Comparison of ENCODE assay signal across 8 mouse cellular contexts in the genomic region with DNA sequence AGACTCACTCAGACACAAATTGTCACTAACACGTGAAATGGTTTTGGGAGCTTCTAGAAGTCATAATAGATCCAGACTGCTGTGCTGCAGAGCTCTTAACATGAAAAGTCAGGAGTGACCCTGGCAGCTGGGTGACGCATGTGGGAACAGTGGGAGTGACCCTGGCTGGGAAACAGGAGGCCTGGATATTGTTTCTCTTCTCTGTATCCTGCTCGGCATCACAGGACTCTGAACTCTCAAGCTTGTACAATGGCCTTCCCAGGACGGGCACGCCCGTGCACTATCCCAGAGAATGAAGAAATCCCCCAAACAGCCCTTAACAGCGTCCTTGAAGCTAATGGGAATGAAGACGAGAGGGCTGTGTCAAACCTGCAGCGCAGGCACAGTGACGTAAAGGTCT. TPM values are rescaled to one million over a fixed set of nuclear protein-coding genes. Genes with fewer than 3 reads are reported as not detected.
DNase-seq lines count a peak whose midpoint lies in the region; ATAC-seq and TF ChIP-seq lines count a peak whose summit lies in the region.

No protein-coding gene starts in this region.

- H3K9ac ChIP-seq in embryonic facial prominence, embryonic 12.5 days, result no peak overlapping the region
- H3K9ac ChIP-seq in kidney, postnatal 0 days (ENCODE audit: low read depth, low read length), result peak overlapping the region; percentile 31; the same call in 1 of the 2 replicates

- no peaks in the 10 kb centered on the region for H3K4me1 ChIP-seq in embryonic facial prominence, embryonic 12.5 days
- H3K4me1 ChIP-seq in embryonic facial prominence, embryonic 10.5 days, result peaks cover 6% of the 10 kb centered on the region; the same call in 1 of the 2 replicates
- H3K4me1 ChIP-seq in kidney, postnatal 0 days (replicated peaks; ENCODE audit: insufficient read depth, low read length), result no peaks in the 10 kb centered on the region; the same call in 1 of the 2 replicates

- H3K4me2 ChIP-seq in embryonic facial prominence, embryonic 12.5 days (replicated peaks), result no peak overlapping the region
- peak overlapping the region; percentile 44 for H3K4me2 ChIP-seq in kidney, postnatal 0 days (ENCODE audit: low read length)

- H3K9me3 ChIP-seq in embryonic facial prominence, embryonic 12.5 days, result no peaks in the 10 kb centered on the region
- no peaks in the 10 kb centered on the region for H3K9me3 ChIP-seq in embryonic facial prominence, embryonic 10.5 days
- no peaks in the 10 kb centered on the region for H3K9me3 ChIP-seq in kidney, postnatal 0 days (replicated peaks; ENCODE audit: low read length)

- intact Hi-C loops in gastrocnemius, postnatal 14 days (cut with DNase I; ENCODE audit: low total_unique reads), result no loop called here

- H3K4me3 ChIP-seq in embryonic facial prominence, embryonic 12.5 days, result no peak overlapping the region
- no peak overlapping the region for H3K4me3 ChIP-seq in embryonic facial prominence, embryonic 10.5 days
- peak overlapping the region; percentile 18; the same call in 1 of the 2 replicates for H3K4me3 ChIP-seq in kidney, postnatal 0 days (replicated peaks; ENCODE audit: low read depth, low read length)
- H3K4me3 ChIP-seq in macrophage (ENCODE audit: inconsistent target), result no peak overlapping the region

- no peak for TF ChIP-seq CTCF in kidney, postnatal 0 days (IDR thresholded peaks at IDR 0.05; ENCODE audit: low read depth)

- peaks cover 92% of the 10 kb centered on the region for H3K79me2 ChIP-seq in macrophage (ENCODE audit: inconsistent target)

- ATAC-seq in embryonic facial prominence, embryonic 12.5 days (ENCODE audit: insufficient number of reproducible peaks, insufficient read depth, low FRiP score, low TSS enrichment), result no peak
- peak; percentile 68; the same call in 1 of the 2 replicates for ATAC-seq in kidney, postnatal 0 days (replicated peaks; ENCODE audit: low FRiP score, low read depth)

- 0 out of 2 replicates have a peak overlapping the region, but pooled peaks have one; percentile 19 for H3K27ac ChIP-seq in embryonic facial prominence, embryonic 12.5 days
- H3K27ac ChIP-seq in embryonic facial prominence, embryonic 10.5 days (replicated peaks), result no peak overlapping the region
- peak overlapping the region; percentile 62; the same call in 1 of the 2 replicates for H3K27ac ChIP-seq in kidney, postnatal 0 days
- H3K27ac ChIP-seq in macrophage, result peak overlapping the region; percentile 72

- WGBS in embryonic facial prominence, embryonic 12.5 days, result 79% methylated on average over 10 of the region's 10 CpGs
- 82% methylated on average over 10 of the region's 10 CpGs for WGBS in embryonic facial prominence, embryonic 10.5 days
- 43% methylated on average over 10 of the region's 10 CpGs for WGBS in kidney, postnatal 0 days
- 95% methylated on average over 10 of the region's 10 CpGs for WGBS in macrophage (ENCODE audit: missing documents)

- H3K27me3 ChIP-seq in embryonic facial prominence, embryonic 12.5 days, result no peaks in the 10 kb centered on the region
- H3K27me3 ChIP-seq in embryonic facial prominence, embryonic 10.5 days (replicated peaks; ENCODE audit: low read depth, poor library complexity, severe bottlenecking), result no peaks in the 10 kb centered on the region
- no peaks in the 10 kb centered on the region for H3K27me3 ChIP-seq in kidney, postnatal 0 days (ENCODE audit: insufficient read depth, low read length)

- DNase-seq in embryonic facial prominence, embryonic 10.5 days (ENCODE audit: low spot score), result no peak
- peak; percentile 69 for DNase-seq in gastrocnemius, postnatal 14 days
- DNase-seq in kidney, postnatal 0 days (ENCODE audit: low spot score), result peak; percentile 75
- no peak for DNase-seq in right cerebral cortex, postnatal 14 days
- DNase-seq in B cell, adult 2 months, result no peak
- no peak for DNase-seq in layer of hippocampus, postnatal 25 days (ENCODE audit: extremely low spot score in 1 of 2, low spot score in 1 of 2)

- H3K36me3 ChIP-seq in embryonic facial prominence, embryonic 12.5 days, result peaks cover under 1% of the 10 kb centered on the region; the same call in 1 of the 2 replicates
- peaks cover 4% of the 10 kb centered on the region for H3K36me3 ChIP-seq in embryonic facial prominence, embryonic 10.5 days (replicated peaks)
- 0 out of 2 replicates have a peak, but pooled peaks cover 3% of the 10 kb centered on the region for H3K36me3 ChIP-seq in kidney, postnatal 0 days (ENCODE audit: insufficient read depth, low read length)
- no peaks in the 10 kb centered on the region for H3K36me3 ChIP-seq in macrophage (ENCODE audit: inconsistent target)

RNA-seq across cellular contexts. Expression of gene Ranbp2, which starts 52.5 kb away (rescaled TPM):
- polyA plus RNA-seq in embryonic facial prominence, embryonic 12.5 days (2016; fragmentation: Nextera tagmentation; extraction: Ambion mirVana), result 26.8 and 28.6 TPM in 2 replicates
- 27.0 and 28.2 TPM in 2 replicates for polyA plus RNA-seq in embryonic facial prominence, embryonic 10.5 days (2016; fragmentation: Nextera tagmentation; extraction: Ambion mirVana)
- total RNA-seq in gastrocnemius, postnatal 14 days (2021), result 10 to 100 TPM; 45.3 to 45.6 TPM
- polyA plus RNA-seq in kidney, postnatal 0 days (2015; fragmentation: Nextera tagmentation; extraction: Ambion mirVana), result 16.0 and 16.4 TPM in 2 replicates
- 100 to 1,000 TPM; 269 to 646 (median 355) TPM for total RNA-seq in macrophage (2018; cell fraction: chromatin; rRNA removed)
- total RNA-seq in macrophage (2018; cell fraction: cytosol; rRNA removed), result 100 to 1,000 TPM in 13 of 26 experiments, 10 to 100 TPM in 13; 67.9 to 133 (median 100) TPM
- 100 to 1,000 TPM; 193 to 534 (median 297) TPM for total RNA-seq in macrophage (2018; cell fraction: nucleus; rRNA removed)
- 49.6 to 52.6 TPM (median 52.6 TPM) in 3 replicates for polyA plus RNA-seq in macrophage (2018)
- 10 to 100 TPM; 70.2 to 77.3 TPM for total RNA-seq in layer of hippocampus, postnatal 25 days (2021)

Comparison
In these comparisons a context has a peak if more than half of its experiments do, and no peak if none do; other contexts are left out.
1. DNase-seq: peak in gastrocnemius, postnatal 14 days (single experiment) and kidney, postnatal 0 days (single experiment); none in embryonic facial prominence, embryonic 10.5 days (single experiment), right cerebral cortex, postnatal 14 days (single experiment), B cell, adult 2 months (0 of 2) and layer of hippocampus, postnatal 25 days (0 of 2).